Mouse (Mus musculus): ENCODE results near the gene Usp7. TPM values are rescaled to one million over a fixed set of nuclear protein-coding genes. Genes with fewer than 3 reads are reported as not detected.
A peak's percentile ranks its signal among the peaks of the same experiment; 100 is the strongest.

Usp7 gene
- total RNA-seq (2021), result 100 to 1,000 TPM; 144 to 151 TPM
- long read RNA-seq, full-length matches to known transcripts, result 27 of 48 reads
- long read RNA-seq, partial matches to known transcripts, result 11 of 48 reads
- long read RNA-seq, other reads (novel, unspliced or antisense), result 10 of 48 reads

DNA sequence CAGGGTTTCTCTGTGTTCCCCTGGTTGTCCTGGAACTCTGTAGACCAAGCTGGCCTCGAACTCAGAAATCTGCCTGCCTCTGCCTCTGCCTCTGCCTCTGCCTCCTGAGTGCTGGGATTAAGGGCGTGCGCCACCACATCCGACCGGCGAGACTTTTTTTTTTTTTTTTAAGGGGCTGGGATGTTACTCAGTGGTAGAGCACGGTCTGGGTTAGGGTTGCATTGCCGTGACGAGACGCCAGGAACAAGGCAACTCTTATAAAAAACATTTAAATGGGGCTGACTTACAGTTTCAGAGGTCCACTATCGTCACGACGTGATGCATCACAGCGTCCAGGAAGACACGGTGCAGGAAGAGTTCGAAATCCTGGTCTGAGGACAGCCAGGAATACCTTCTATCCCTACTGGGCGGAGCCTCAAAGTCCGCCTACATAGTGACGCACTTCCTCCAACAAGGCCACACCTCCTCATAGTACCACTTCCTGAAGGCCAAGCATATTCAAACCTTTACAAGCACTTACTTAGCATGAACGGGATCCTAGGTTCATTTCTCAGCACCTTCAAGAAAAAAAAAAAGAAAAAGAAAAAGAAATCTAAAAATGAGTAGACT lies at the start of gene Usp7:
Usp7 (minus strand) TSS at position 360 of the 609 bp plus-strand sequence.
- no peak for DNase-seq (ENCODE audit: low spot score in 2 of 2)

DNA sequence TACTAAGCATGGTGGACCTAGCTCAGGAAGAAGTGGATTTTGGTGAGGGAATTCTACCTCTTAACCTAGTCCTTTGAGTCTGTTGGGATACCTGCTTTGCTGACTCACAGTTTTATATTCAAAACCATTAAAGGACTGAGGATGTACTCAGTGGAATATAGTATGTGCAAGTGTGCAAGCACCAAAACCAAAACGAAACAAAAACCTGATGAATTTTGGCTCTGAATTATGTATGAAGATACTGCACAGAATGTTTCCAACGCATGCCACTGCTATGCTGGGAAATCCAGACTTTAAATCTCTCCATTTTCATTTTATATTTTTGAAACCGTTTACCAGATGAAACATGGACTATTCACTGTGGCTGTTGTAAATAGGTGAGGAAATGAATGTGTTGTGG lies 48.4 kb upstream of the Usp7 start:
- DNase-seq (ENCODE audit: low spot score in 2 of 2), result no peak

DNA sequence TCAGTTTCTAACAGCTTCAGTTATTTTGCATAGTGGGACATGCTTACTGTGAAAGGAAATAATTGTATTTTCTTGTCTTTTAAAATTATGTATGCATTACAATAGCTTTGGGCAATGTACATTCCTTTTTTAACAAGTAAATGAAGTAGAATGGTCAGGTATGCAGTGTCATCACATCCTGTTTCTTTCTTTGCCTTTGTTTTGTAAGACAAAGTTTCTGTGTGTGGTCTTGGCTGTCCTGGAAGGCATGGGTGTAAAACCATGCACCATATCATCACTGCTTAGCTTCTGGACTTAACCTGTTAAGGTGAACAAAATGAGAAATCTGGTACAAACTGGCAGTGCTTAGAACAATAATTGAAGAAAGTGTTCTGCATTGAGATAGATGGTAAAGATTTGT lies 46.8 kb upstream of the Usp7 start:
- no peak for DNase-seq (ENCODE audit: low spot score in 2 of 2)

DNA sequence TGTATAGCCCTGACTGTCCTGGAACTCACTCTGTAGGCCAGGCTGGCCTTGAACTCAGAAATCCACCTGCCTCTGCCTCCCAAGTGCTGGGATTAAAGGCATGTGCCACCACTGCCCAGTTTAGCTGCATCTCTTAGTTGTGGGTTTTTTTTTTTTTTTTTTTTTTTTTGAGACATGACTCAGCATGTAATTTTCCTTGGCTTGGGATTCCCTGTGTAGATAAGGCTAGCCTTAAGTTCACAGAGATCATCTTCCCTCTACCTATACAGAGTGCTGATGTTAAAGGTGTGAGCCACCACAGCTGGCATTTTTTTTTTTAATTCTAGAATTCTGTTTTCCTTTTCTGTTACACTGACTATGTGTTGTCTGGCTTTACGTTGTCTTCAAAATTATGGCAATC lies 45.5 kb upstream of the Usp7 start:
- DNase-seq (ENCODE audit: low spot score in 2 of 2), result no peak

DNA sequence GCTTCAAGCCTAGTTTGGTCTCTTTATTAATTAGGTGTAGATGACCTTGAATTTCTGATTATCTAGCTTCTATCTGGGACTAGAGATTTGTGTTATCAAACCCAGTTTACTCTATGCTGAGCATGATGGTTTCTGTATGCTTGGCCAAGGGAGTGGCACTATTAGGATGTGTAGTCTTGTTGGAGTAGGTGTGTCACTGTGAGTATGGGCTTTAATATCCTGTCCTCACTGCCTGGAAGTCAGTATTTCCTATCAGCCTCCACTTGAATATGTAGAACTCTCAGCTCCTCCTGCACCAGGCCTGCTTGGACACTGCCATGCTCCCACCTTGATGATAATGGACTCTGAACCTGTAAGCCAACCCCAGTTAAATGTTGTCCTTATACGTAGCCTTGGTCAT lies 44.8 kb upstream of the Usp7 start:
- no peak for DNase-seq (ENCODE audit: low spot score in 2 of 2)

DNA sequence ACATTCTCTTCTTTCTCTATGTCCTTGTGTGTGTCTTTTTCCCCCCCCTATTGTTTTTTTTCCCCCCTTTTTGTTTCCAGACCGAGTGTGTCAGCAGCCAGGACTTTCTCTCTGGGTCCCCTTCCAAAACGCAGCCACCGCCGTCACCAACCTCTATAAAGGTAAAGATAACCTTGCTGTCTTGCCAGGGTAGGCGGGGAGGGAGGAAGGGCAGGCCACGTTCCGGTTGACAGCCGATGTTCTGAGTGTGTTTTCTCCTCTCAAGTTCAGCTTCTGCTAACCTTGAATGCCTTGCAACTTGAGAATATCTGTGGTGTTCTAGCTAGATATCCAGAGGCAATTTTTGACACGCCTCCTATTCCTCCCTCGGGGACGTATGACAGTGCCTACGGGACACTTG lies 39.1 kb upstream of the Usp7 start:
- no peak for DNase-seq (ENCODE audit: low spot score in 2 of 2)

DNA sequence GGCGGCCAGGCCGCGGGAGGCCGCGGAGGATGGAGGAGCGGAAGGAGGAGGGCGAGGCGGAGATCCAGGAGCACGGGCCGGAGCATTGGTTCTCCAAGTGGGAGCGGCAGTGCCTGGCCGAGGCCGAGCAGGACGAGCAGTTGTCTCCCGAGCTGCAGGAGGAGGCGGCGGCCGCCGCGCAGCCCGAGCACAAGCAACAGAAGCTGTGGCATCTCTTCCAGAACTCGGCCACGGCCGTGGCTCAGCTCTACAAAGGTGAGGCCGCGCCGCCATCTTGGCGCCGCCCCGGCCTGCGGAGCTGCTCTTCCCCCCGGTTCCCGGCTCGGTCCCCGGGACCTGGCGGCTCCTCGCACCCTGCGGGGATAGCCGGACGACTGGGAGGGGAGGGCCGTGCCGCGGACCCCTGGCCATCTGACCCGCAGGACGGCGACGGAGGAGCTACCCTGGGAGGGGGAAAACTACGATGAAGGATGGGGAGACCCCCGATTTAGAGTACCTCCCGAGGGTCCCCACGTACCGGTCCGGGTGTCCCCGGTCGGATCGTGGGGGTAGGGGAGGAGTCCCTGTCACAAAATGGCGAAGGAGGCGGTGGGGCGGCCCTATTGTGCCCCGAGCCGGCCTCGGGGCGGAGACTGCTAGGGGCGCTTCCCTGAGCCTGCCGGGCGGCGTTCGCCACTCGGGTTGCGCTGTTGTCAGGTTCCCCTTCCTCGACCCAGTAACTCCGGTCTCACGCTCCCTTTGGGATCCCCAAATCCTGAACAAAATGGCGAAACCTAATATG lies 38.5 kb upstream of the Usp7 start:
- peak; percentile 57 to 66 for DNase-seq (ENCODE audit: low spot score in 2 of 2)

DNA sequence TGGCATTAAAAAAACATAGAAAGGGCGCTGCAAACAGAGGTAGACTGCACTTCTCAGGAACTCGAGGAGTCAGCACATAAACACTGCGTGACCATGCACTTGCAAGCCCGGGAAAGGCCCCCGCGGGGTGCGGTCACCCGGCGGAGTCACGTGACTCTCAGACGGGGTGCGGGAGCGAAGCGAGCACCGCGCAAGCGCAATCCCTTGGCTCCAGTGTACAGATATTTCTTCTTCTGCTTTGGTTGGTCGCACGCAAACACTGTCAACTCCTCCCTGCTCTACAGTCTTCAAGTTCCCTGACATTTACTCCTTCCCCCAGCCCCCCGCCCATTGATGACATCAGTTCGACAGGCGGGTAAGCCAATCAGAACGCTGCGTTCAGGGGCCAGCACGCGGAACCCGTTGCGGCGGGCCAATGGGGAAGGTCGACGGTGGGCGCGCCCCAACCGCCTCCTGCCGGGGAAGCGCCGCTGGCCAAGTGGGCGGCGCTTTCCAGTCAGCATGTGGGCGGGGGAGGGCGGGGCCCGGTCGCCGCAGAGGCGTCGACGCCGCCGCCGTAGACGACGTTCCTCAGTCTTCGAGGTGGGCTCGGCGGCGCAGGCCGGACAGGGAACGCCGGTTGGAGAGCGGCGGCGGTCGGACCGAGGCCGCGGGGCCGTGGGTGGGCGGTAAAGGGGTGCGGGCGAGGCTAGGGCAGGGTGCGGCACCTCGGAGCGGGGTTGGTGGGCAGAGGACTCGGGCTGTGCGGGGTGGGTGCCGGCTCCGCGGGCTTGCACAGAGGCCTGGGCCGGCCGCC lies 37.7 kb upstream of the Usp7 start, which contains the start of gene 1810013L24Rik:
1810013L24Rik (plus strand) TSS at position 537 of the 796 bp plus-strand sequence.
- peak; percentile 98 to 99 for DNase-seq (ENCODE audit: low spot score in 2 of 2)

DNA sequence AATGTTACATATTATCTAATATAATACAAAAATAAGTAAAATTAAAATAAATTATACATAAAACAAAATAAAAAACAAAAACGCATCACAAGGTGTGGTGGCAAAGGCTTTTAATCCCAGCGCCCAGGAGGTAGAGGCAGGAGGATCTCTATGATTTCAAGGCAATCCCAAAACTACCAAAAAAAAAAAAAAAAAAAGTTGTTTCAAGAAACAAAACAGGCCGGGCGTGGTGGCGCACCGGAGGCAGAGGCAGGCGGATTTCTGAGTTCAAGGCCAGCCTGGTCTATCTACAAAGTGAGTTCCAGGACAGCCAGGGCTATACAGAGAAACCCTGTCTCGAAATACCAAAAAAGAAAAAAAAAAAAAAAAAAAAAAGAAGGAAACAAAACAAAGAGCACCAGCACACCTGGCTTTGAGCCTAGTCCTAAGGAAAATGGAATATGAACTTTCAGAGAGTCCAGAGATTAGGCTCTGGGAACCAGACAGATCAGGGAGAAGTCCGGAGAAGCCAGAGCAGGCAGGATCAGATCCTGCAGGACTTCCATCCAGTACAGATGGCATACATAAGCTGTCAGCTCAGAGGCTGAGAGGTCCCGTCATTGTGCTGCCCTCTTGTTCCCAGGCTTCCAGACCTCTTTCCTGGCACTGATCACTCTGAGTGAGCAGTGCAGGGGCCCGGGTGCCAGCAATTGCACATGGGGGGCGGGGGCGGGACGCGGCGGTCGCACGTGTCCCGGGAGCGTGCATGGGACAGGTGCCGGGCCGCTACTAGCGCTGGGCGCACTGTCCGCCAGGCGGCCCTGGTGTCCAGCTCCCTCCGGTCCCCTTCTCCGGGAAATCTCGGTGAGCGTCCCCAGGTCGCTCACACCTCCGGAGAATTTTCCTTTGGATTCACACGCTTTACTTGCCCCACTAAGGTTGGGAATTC lies 36.8 kb upstream of the Usp7 start:
- no peak for DNase-seq (ENCODE audit: low spot score in 2 of 2)

DNA sequence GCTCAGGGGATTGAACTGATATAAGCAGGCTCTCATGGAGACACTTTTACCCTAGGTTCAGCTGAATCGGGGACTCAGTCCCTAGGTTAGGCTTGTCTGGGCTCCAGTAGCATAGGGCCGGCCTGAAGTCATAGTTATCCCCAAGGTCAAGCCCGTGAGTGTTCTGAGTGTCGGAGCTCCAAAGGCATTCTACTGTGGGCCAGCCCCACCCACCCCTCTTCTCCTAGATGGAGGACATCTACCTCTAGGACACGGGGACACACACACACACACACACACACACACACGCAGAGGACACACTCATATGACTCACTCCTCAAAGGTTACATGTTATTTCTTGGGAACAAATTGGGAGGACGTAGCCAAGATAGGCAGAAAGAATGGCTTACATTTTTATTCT lies 35.3 kb upstream of the Usp7 start:
- DNase-seq (ENCODE audit: low spot score in 2 of 2), result no peak

DNA sequence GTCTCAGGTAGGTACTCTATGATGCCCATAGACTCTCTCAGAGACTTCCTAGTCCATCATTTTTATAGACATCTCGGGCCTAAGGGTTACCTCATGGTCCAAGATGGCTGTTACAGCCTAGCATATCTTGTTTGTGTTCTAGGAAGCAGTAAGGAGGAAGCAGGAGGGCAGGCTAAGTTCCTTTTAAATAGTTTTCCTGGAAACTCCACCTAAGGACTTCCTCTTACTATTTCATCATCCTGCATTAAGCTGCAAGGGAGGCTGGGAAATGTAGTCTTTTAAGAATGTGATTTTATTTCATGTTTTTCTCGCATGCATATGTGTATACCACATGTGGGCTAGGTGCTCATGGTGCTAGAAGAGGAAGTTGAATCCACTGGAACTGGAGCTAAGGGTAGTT lies 31.6 kb upstream of the Usp7 start:
- DNase-seq (ENCODE audit: low spot score in 2 of 2), result no peak

DNA sequence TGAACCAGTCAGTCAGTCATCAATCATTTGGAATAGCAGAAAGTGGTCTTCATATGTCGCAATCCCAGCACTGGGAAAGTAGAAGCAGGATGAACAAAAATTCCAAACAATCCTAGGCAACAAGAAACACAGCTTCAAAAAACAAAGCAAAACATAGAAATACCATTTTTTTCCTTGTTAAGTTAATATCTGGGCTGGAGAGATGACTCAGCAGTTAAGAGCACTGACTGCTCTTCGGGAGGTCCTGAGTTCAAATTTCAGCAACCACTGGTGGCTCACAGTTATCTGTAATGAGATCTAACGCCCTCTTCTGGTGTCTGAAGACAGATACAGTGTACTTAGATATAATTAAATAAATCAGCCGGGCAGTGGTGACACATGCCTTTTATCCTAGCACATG lies 30.5 kb upstream of the Usp7 start:
- DNase-seq (ENCODE audit: low spot score in 2 of 2), result no peak

DNA sequence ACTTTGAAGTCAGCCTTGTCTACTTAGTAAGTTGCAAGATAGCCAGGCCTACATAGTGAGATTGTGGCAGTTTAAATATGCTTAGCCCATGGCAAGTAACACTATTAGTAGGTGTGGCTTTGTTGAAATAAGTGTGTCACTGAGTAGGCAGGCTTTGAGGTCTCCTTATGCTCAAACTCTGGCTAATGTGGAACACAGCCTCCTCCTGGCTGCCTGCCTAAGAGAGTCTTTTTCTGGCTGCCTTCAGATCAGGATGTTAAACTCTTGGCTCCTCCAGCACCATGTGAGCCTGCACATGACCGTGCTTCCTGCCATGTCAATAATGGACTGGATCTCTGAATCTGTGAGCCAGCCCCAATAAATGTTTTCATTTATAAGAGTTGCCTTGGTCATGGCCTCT lies 29.3 kb upstream of the Usp7 start:
- DNase-seq (ENCODE audit: low spot score in 2 of 2), result peak; percentile 50 to 71

DNA sequence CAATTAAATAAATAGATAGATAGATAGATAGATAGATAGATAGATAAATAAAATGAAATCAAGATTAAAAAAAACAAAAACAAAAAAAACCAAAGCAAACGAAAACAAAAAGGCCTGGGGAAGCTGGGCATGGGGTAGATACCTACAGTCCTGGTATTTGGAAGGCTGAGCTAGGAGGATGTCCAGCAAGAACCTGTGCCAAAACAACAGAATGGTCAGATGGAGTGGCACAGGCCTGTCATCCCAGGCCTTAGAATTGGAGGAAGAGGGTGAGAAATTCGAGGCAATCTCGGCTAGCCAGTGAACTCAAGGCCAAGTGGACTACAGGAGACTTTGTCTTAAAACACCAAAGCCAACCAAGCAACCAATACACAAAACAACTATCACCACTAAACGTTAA lies 25.8 kb upstream of the Usp7 start:
- no peak for DNase-seq (ENCODE audit: low spot score in 2 of 2)

DNA sequence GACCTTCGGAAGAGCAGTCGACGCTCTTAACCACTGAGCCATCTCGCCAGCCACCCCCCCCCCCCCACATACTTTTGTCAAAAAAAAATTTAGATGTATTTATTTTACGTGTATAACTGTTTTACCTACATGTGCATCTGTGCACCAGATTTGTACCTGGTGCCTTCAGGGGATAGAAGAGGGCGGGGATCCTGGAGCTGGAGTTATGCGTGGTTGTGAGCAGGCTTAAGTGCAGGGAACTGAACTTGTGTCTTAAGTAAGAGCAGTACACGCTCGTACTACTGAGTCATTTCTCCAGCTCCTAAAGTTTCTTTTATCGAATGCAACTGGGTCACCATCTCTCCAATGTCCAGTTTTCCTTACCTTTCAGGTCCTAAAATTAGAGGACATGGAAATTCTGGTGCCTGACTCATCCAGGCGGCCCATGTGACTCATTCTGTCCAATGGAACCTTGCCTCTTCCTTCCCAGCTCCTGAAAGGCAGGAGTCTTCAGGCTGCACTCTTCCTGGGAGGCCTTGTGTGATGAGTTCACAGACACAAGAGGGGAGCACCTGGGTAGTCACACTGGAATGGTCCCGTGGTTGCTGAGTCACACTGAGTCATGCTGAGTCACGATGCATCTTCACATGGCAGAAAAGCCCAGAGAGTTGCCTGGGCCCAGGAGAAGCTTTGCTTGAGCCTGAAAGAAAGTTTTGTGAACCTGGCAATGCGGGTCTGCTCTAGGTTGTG lies 18.5 kb upstream of the Usp7 start:
- DNase-seq (ENCODE audit: low spot score in 2 of 2), result no peak

DNA sequence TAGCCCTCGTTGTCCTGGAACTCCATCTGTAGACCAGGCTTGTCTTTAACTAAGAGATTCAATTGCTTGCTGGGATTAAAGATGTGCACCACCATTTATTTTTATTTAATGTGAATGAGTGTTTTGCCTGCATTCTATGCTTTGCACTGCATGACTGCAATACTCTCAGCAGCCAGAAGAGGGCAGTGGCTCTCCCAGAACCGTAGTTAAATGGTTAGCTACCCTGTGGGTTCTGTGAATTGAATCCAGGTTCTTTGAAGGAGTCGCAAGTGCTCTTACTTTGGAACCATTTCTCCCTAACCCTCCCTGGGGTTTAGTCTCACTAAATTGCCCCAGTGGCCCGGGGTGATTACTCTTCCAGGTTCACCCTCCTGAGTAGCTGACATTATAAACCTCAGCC lies 14.6 kb upstream of the Usp7 start:
- DNase-seq (ENCODE audit: low spot score in 2 of 2), result no peak

DNA sequence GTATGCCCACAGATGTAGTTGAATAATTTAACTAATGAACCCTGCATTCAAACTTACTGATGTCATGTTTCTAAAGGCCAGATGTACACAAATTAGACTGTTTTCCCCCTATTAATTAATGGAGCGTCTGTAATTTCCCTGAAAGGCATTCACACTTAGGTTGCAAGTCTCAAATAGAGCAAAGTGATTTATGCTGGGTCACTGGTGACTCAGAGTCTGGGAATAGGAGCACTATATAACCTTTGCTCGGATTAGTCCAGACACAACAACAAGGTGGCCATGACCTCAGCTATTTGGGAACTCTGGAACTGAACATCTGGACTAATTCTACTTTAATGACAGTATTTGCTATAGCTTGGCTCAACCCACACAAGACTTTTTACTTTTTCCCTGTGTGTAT lies 3.8 kb upstream of the Usp7 start:
- DNase-seq (ENCODE audit: low spot score in 2 of 2), result no peak

DNA sequence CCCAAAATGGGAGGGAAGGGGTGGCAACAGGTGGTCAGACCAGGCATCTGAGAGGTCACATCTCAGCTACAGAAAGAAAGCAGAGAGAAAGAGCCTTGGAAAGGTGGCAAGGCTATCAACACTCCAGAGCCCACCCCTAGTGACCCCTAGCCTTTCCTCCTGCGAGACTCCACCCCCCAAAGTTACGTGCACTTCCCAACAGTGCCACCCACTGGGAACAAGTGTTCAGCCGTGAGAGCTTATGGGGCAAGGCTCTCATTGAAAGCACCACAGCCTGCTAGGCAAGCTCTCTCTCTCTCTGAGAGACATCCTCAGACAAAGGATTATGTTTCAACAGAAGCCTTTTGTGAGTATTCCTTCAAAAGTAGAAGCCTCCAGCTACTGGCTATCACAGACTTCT lies 2.8 kb upstream of the Usp7 start:
- no peak for DNase-seq (ENCODE audit: low spot score in 2 of 2)

DNA sequence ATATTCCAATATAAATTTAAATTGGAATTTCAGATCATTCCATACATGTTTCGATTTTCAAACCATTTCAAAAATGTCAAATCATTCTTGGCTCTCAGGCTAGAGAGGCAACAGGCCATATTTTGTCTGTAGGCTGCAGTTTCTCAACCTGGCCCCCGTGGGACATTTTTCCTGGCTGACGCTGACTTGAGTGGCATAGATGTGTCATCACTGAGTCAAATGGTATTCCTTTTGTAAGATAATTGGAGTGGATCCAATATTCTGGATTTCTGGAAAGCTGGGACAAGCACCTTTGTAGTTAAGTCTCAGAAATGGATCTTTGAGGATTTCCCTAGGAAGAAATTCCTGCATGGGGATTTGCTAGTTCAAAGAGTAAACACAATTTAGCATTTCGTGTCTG lies 1.2 kb downstream of the Usp7 start:
- no peak for DNase-seq (ENCODE audit: low spot score in 2 of 2)

DNA sequence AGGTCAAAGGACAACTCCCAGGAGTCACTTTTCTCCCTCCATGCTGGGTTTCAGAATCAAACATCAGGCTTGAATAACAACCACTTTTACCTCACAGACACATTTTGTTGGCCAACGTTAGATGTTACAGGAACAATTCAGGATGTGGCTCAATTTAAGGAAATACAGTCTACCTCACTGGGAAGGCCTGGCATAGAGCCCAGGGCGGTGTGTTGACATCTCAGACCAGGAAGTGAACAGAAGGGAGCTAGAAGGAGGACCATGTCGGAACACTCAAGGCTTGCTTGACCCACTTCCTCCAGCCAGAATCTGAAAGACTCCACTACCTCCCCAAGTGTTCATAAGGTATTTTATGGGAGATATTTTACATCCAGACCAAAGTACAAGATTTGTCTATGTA lies 7.4 kb downstream of the Usp7 start:
- no peak for DNase-seq (ENCODE audit: low spot score in 2 of 2)
